Mouse (Mus musculus): ENCODE results near the gene Ostn. TPM values are rescaled to one million over a fixed set of nuclear protein-coding genes. Genes with fewer than 3 reads are reported as not detected.

Gene Ostn
- polyA plus RNA-seq, 1 experiment = not detected

DNA sequence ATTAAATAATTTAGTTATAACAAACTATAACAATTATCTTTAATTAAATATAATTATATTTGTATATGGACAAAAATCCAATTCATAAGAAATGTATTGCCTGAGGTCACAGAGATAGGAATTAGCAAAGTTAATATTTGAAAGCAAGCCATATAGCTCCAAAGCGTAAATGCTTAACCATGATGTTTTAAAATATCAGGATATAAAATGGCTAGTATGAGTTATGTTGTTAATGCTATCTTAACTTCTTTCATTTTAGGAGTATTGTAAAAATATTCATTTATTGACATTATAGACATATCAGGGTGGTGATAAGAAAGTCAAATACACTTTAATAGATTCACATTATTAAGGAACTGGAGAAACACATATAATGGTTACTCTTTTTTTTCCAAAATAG, 52.8 kb downstream of the Ostn start:
- no peak overlapping the region for H3K4me3 ChIP-seq (ENCODE audit: low read depth, low read length)
- no peaks in the 10 kb centered on the region for H3K4me1 ChIP-seq (ENCODE audit: control insufficient read depth, insufficient read depth, low read length)
- H3K27me3 ChIP-seq (ENCODE audit: control insufficient read depth, insufficient read depth, low read length, poor library complexity, severe bottlenecking) = no peaks in the 10 kb centered on the region
- no peak overlapping the region for H3K27ac ChIP-seq (ENCODE audit: insufficient read depth, low read length)
- no peaks in the 10 kb centered on the region for H3K9me3 ChIP-seq (replicated peaks; ENCODE audit: control insufficient read depth, insufficient read depth, low read length, poor library complexity, severe bottlenecking)
- no peaks in the 10 kb centered on the region for H3K36me3 ChIP-seq (ENCODE audit: control insufficient read depth, insufficient read depth, low read length, poor library complexity, severe bottlenecking)
- H3K9ac ChIP-seq (ENCODE audit: low read depth, poor library complexity, severe bottlenecking) = no peak overlapping the region
- TF ChIP-seq POLR2A (IDR thresholded peaks at IDR 0.05; ENCODE audit: insufficient read depth, low read length) = no peak
- no peak for TF ChIP-seq EP300 (IDR thresholded peaks at IDR 0.05; ENCODE audit: insufficient read depth, low read depth, low read length)
- no peak for TF ChIP-seq CTCF (IDR thresholded peaks at IDR 0.05; ENCODE audit: low read depth, low read length)

DNA sequence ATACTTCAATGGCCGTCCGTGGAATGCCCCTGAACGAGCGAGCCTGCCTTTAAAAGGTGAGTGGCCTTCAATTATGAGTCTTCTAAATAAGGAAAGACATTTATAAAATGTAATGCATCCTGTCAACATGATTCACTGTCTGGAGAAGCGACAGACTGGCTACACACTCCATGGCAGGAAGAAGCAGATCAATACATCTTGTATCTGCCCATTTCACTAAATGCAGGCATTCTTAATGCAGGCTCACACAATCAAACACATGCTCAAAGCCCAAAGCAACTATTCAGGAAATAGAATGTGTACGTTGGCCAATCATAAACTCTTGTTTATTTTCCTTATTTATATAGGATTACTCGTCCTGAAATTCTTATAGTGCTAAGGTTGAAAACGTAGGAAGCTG, 62.9 kb downstream of the Ostn start, which contains the start of gene Uts2b:
Gene Uts2b, minus strand, starts transcription at position 49 of the 400 bp plus-strand sequence.
- H3K9ac ChIP-seq (ENCODE audit: low read depth, poor library complexity, severe bottlenecking) = no peak within 1 kb of the TSS
- no peak for TF ChIP-seq CTCF (IDR thresholded peaks at IDR 0.05; ENCODE audit: low read depth, low read length)
- no peak for TF ChIP-seq POLR2A (IDR thresholded peaks at IDR 0.05; ENCODE audit: insufficient read depth, low read length)
- no peak for TF ChIP-seq EP300 (IDR thresholded peaks at IDR 0.05; ENCODE audit: insufficient read depth, low read depth, low read length)
- H3K36me3 ChIP-seq (ENCODE audit: control insufficient read depth, insufficient read depth, low read length, poor library complexity, severe bottlenecking) = no peaks in the 10 kb centered on the region
- H3K4me1 ChIP-seq (ENCODE audit: control insufficient read depth, insufficient read depth, low read length) = no peaks in the 10 kb centered on the region
- H3K4me3 ChIP-seq (ENCODE audit: low read depth, low read length) = no peak within 1 kb of the TSS
- H3K27me3 ChIP-seq (ENCODE audit: control insufficient read depth, insufficient read depth, low read length, poor library complexity, severe bottlenecking) = no peaks in the 10 kb centered on the region
- H3K9me3 ChIP-seq (replicated peaks; ENCODE audit: control insufficient read depth, insufficient read depth, low read length, poor library complexity, severe bottlenecking) = no peaks in the 10 kb centered on the region
- no peak within 1 kb of the TSS for H3K27ac ChIP-seq (ENCODE audit: insufficient read depth, low read length)

DNA sequence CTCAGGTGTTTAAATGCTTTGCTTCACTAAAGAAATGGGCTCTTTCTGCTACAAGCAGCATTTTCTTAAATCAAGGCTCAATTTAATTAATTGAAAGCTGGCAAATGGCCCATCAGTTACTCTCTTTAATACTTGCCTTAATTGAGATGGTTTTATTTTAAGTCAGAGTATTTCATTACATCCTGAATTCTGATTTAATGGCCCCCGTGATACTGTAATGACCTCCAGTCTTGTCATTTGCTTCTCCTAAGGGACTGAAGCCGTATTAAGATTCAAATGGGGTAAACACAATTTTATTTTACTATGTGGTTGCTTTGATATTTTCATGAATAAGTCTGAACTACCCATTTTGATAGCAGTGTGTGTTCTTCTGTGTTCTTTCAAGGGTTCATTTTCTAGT, 63.4 kb downstream of the Ostn start:
- Histone ChIP-seq H3K9me3 (replicated peaks; ENCODE audit: control insufficient read depth, insufficient read depth, low read length, poor library complexity, severe bottlenecking) (no peaks in the 10 kb centered on the region), H3K4me1 (ENCODE audit: control insufficient read depth, insufficient read depth, low read length) (no peaks in the 10 kb centered on the region), H3K27me3 (ENCODE audit: control insufficient read depth, insufficient read depth, low read length, poor library complexity, severe bottlenecking) (no peaks in the 10 kb centered on the region), H3K9ac (ENCODE audit: low read depth, poor library complexity, severe bottlenecking) (no peak overlapping the region), H3K27ac (ENCODE audit: insufficient read depth, low read length) (no peak overlapping the region), H3K4me3 (ENCODE audit: low read depth, low read length) (no peak overlapping the region), H3K36me3 (ENCODE audit: control insufficient read depth, insufficient read depth, low read length, poor library complexity, severe bottlenecking) (no peaks in the 10 kb centered on the region)
- no peak for TF ChIP-seq POLR2A (IDR thresholded peaks at IDR 0.05; ENCODE audit: insufficient read depth, low read length)
- TF ChIP-seq CTCF (IDR thresholded peaks at IDR 0.05; ENCODE audit: low read depth, low read length) = no peak
- no peak for TF ChIP-seq EP300 (IDR thresholded peaks at IDR 0.05; ENCODE audit: insufficient read depth, low read depth, low read length)

DNA sequence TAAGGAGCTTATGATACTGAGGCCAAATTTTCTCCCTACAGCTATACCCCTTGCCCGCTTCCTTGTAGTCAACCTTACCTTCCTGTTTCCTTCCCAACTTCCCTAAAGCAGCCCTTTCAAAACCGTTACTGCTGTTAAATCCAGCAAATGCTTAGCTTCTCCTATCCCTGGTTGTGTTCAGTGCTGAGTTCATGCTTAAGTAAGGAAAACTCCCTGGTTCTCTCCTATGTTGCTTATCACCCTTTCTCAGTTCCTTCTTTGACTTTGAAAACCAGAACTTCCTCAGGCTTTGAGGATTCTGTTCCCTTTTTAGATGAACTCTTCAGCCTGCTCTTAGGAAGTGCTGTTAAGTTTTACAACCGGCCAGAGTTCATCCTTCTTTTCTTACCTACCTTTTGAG, 66.8 kb downstream of the Ostn start:
- no peak overlapping the region for H3K4me3 ChIP-seq (ENCODE audit: low read depth, low read length)
- H3K27ac ChIP-seq (ENCODE audit: insufficient read depth, low read length) = no peak overlapping the region
- H3K9me3 ChIP-seq (replicated peaks; ENCODE audit: control insufficient read depth, insufficient read depth, low read length, poor library complexity, severe bottlenecking) = no peaks in the 10 kb centered on the region
- no peaks in the 10 kb centered on the region for H3K36me3 ChIP-seq (ENCODE audit: control insufficient read depth, insufficient read depth, low read length, poor library complexity, severe bottlenecking)
- H3K9ac ChIP-seq (ENCODE audit: low read depth, poor library complexity, severe bottlenecking) = no peak overlapping the region
- H3K27me3 ChIP-seq (ENCODE audit: control insufficient read depth, insufficient read depth, low read length, poor library complexity, severe bottlenecking) = no peaks in the 10 kb centered on the region
- no peaks in the 10 kb centered on the region for H3K4me1 ChIP-seq (ENCODE audit: control insufficient read depth, insufficient read depth, low read length)
- TF ChIP-seq EP300 (IDR thresholded peaks at IDR 0.05; ENCODE audit: insufficient read depth, low read depth, low read length) (no peak), CTCF (IDR thresholded peaks at IDR 0.05; ENCODE audit: low read depth, low read length) (no peak), POLR2A (IDR thresholded peaks at IDR 0.05; ENCODE audit: insufficient read depth, low read length) (no peak)

DNA sequence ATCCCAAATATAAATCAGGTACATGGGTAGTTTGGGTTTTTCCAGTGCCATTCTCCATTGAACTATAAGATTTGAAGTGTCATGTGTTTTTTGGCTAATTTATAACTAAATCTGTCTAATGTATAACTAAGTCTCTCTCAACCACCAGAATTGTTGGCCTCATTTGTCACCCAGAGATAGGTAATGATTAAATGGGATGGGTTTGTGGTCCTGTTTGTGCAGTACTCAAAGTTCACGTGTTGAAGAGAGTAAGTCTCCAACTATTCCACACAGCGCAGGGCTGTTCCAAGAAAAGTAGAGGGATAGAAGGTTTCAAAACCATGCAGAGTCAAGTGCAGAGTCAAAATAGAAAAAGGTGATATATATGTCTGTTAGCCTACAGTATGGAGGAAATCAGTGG, 68.0 kb downstream of the Ostn start:
- TF ChIP-seq CTCF (IDR thresholded peaks at IDR 0.05; ENCODE audit: low read depth, low read length) = no peak
- TF ChIP-seq EP300 (IDR thresholded peaks at IDR 0.05; ENCODE audit: insufficient read depth, low read depth, low read length) = no peak
- no peak for TF ChIP-seq POLR2A (IDR thresholded peaks at IDR 0.05; ENCODE audit: insufficient read depth, low read length)
- no peaks in the 10 kb centered on the region for H3K27me3 ChIP-seq (ENCODE audit: control insufficient read depth, insufficient read depth, low read length, poor library complexity, severe bottlenecking)

DNA sequence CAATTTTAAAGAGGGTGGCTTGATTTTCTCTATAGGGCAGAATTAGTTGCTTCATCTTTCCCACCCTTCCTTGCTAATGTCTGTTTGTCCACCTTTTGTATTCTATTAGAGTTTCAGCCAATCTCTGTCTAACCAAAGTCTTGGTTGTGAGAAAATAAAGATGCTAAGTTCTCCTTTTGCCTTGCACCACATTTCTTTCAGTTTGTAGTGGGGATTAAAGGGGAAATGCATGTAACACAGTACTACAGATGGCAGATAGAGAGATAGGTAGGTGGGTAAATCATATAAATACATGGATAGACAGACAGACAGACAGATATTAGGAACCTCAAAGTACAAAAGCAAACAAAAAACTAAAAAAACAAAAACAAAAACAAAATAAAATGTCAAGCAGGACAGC, 69.3 kb downstream of the Ostn start:
- no peaks in the 10 kb centered on the region for H3K27me3 ChIP-seq (ENCODE audit: control insufficient read depth, insufficient read depth, low read length, poor library complexity, severe bottlenecking)
- no peaks in the 10 kb centered on the region for H3K4me1 ChIP-seq (ENCODE audit: control insufficient read depth, insufficient read depth, low read length)
- no peaks in the 10 kb centered on the region for H3K9me3 ChIP-seq (replicated peaks; ENCODE audit: control insufficient read depth, insufficient read depth, low read length, poor library complexity, severe bottlenecking)
- no peak overlapping the region for H3K4me3 ChIP-seq (ENCODE audit: low read depth, low read length)
- no peak overlapping the region for H3K9ac ChIP-seq (ENCODE audit: low read depth, poor library complexity, severe bottlenecking)
- no peak overlapping the region for H3K27ac ChIP-seq (ENCODE audit: insufficient read depth, low read length)
- TF ChIP-seq CTCF (IDR thresholded peaks at IDR 0.05; ENCODE audit: low read depth, low read length) = no peak
- TF ChIP-seq EP300 (IDR thresholded peaks at IDR 0.05; ENCODE audit: insufficient read depth, low read depth, low read length) = no peak
- no peak for TF ChIP-seq POLR2A (IDR thresholded peaks at IDR 0.05; ENCODE audit: insufficient read depth, low read length)
- no peaks in the 10 kb centered on the region for H3K36me3 ChIP-seq (ENCODE audit: control insufficient read depth, insufficient read depth, low read length, poor library complexity, severe bottlenecking)

More for the DNA sequence above, 68.0 kb downstream of the Ostn start:
- H3K9me3 ChIP-seq (replicated peaks; ENCODE audit: control insufficient read depth, insufficient read depth, low read length, poor library complexity, severe bottlenecking) = no peaks in the 10 kb centered on the region
- H3K36me3 ChIP-seq (ENCODE audit: control insufficient read depth, insufficient read depth, low read length, poor library complexity, severe bottlenecking) = no peaks in the 10 kb centered on the region
- no peak overlapping the region for H3K4me3 ChIP-seq (ENCODE audit: low read depth, low read length)
- H3K4me1 ChIP-seq (ENCODE audit: control insufficient read depth, insufficient read depth, low read length) = no peaks in the 10 kb centered on the region
- H3K9ac ChIP-seq (ENCODE audit: low read depth, poor library complexity, severe bottlenecking) = no peak overlapping the region
- no peak overlapping the region for H3K27ac ChIP-seq (ENCODE audit: insufficient read depth, low read length)

Measured in ES-Bruce4 (cell line).